Mouse (Mus musculus) megakaryocyte, embryonic 14.5 days (primary cell): ENCODE results near the gene Bend6.

ENCODE experiments used
- FLI1 ChIP-seq: IDR thresholded peaks from 2 replicates; pipeline ENCODE4 v1.6.1; 2012; ENCODE audit warnings: low read length, inconsistent platforms, mixed read lengths
- GATA1 ChIP-seq: IDR thresholded peaks from 3 replicates; pipeline ENCODE4 v1.6.1; 2012; ENCODE audit warnings: mixed read lengths, low read length, inconsistent platforms, borderline replicate concordance

DNA sequence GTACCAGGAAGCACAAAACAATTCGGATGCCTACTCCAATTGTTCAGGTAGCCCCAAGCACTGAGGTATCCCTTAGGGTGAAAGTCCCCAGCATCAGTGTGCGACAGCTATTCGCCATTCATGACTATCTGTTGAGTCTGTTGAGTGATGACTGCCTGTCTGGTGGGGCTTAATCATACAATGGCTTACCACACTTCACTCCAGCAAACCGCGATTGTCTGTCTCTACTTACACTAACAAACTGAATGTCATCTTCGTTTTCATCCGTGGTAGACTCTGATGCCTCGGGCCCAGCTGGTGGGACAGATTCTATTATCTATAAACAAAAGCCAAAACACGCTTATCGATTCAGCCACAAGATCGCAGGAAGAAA lies 94.1 kb downstream of the Bend6 start:
- TF ChIP-seq GATA1 (no peak), FLI1 (no peak)
